Mouse (Mus musculus) MEL (cell line): ENCODE measurements around the gene Mcrip2.

Source experiments
- CTCF ChIP-seq, 3 experiments: IDR thresholded peaks in 2 of 3; conservative IDR thresholded peaks in 1 of 3; 2 replicates each; pipeline ENCODE4 v1.5.1; 2011 to 2012; ENCODE audit warnings: low read length in 3 of 3, low read depth in 2 of 3, mild to moderate bottlenecking in 2 of 3, improper control_type of control experiment in 1 of 3, inconsistent platforms in 1 of 3, mixed read lengths in 1 of 3, moderate library complexity in 1 of 3; ENCODE audit not compliant: control insufficient read depth in 1 of 3, insufficient read depth in 1 of 3, poor library complexity in 1 of 3, severe bottlenecking in 1 of 3
- ELF1 ChIP-seq: IDR thresholded peaks from 2 replicates; pipeline ENCODE4 v1.6.1; 2014; ENCODE audit warnings: low read depth, mild to moderate bottlenecking, inconsistent platforms, low read length, improper control_type of control experiment, moderate library complexity
- MAFK ChIP-seq: IDR thresholded peaks from 2 replicates; pipeline ENCODE4 v1.6.1; 2011; ENCODE audit warnings: low read depth, mild to moderate bottlenecking, low read length, improper control_type of control experiment, borderline replicate concordance
- NELFE ChIP-seq: IDR thresholded peaks from 2 replicates; pipeline ENCODE4 v1.6.1; 2011; ENCODE audit warnings: low read depth, low read length, improper control_type of control experiment
- POLR2A ChIP-seq, 2 experiments: IDR thresholded peaks; 2 replicates each; pipeline ENCODE4 v1.6.1; 2011 to 2012; ENCODE audit warnings: low read length in 2 of 2, mild to moderate bottlenecking in 2 of 2, control low read depth in 1 of 2, improper control_type of control experiment in 1 of 2, low read depth in 1 of 2, moderate library complexity in 1 of 2; ENCODE audit not compliant: control insufficient read depth in 1 of 2, insufficient read depth in 1 of 2, poor library complexity in 1 of 2
- RCOR1 ChIP-seq: IDR thresholded peaks from 2 replicates; pipeline ENCODE4 v1.6.1; 2012; ENCODE audit warnings: low read depth, mild to moderate bottlenecking, inconsistent platforms, low read length, improper control_type of control experiment
- SMC3 ChIP-seq: IDR thresholded peaks from 2 replicates; pipeline ENCODE4 v1.6.1; 2011; ENCODE audit warnings: low read depth, low read length, improper control_type of control experiment
- TAL1 ChIP-seq: IDR thresholded peaks from 2 replicates; pipeline ENCODE4 v1.6.1; 2012; ENCODE audit warnings: mild to moderate bottlenecking, inconsistent platforms, low read length, moderate library complexity, mixed read lengths
- USF1 ChIP-seq: IDR thresholded peaks from 2 replicates; pipeline ENCODE4 v1.6.1; 2014; ENCODE audit warnings: low read depth, mild to moderate bottlenecking, inconsistent platforms, low read length, improper control_type of control experiment, moderate library complexity
- ZMIZ1 ChIP-seq: IDR thresholded peaks from 2 replicates; pipeline ENCODE4 v1.6.1; 2012; ENCODE audit warnings: low read depth, mild to moderate bottlenecking, inconsistent platforms, low read length, improper control_type of control experiment, moderate library complexity

DNA sequence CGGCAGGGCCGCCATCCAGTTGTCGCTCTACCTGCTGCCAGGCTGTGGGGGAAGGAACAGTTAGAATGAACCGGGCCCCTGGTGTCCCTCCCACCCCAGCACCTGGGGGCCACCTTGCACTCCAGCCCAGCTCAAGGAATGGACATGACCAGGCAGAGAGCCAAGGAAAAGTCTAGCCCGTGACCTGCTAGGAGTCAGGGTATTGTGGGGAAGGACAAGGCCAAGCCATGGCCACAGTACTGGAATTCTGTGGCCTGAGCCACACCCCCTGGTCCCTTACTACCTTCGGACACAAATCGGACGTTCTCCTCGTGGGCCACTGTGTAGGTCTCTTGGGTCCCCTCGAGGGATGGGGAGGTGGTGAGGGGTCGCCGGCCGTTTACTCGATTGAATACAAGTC is 4.3 kb downstream of the Mcrip2 start:
- no peak for TF ChIP-seq CTCF (IDR thresholded peaks at IDR 0.05 in 2 of 3, conservative IDR thresholded peaks at IDR 0.05 in 1 of 3; ENCODE audit: control insufficient read depth in 1 of 3, insufficient read depth in 1 of 3, low read depth in 2 of 3, low read length in 3 of 3, poor library complexity in 1 of 3, severe bottlenecking in 1 of 3)
- no peak for TF ChIP-seq ELF1
- TF ChIP-seq ZMIZ1: no peak
- no peak for TF ChIP-seq SMC3
- TF ChIP-seq POLR2A (IDR thresholded peaks at IDR 0.05; ENCODE audit: control insufficient read depth in 1 of 2, insufficient read depth in 1 of 2, low read depth in 1 of 2, low read length in 2 of 2, poor library complexity in 1 of 2): no peak
- TF ChIP-seq USF1: no peak
- TF ChIP-seq NELFE: no peak
- TF ChIP-seq RCOR1: no peak
- no peak for TF ChIP-seq TAL1
- no peak for TF ChIP-seq MAFK
